Comparison of ENCODE assay signal across 12 mouse cellular contexts in genomic region chr9:62337924-62338635, GRCm38 (mm10). TPM values are rescaled to one million over a fixed set of nuclear protein-coding genes. Genes with fewer than 3 reads are reported as not detected.
A peak's percentile ranks its signal among the peaks of the same experiment; 100 is the strongest.
DNase-seq lines count a peak whose midpoint lies in the region; ATAC-seq and TF ChIP-seq lines count a peak whose summit lies in the region.
"Had no signal": no experiment of that assay in that cellular context is flagged by ENCODE, and none has a peak within 500 bp of the region (broad histone marks: within the 10 kb centered on the region; RNA-seq: fewer than 3 reads in every experiment).

No protein-coding gene starts in this region.

- no peaks in the 10 kb centered on the region for H3K36me3 ChIP-seq in lung, embryonic 14.5 days (ENCODE audit: insufficient read depth)
- H3K36me3 ChIP-seq in heart, embryonic 16.5 days (ENCODE audit: control insufficient read depth, insufficient read depth) = no peaks in the 10 kb centered on the region
- H3K36me3 ChIP-seq in midbrain, postnatal 0 days (ENCODE audit: insufficient read depth, low read length) = no peaks in the 10 kb centered on the region
- H3K36me3 ChIP-seq in embryonic facial prominence, embryonic 10.5 days (replicated peaks) = 0 out of 2 replicates have a peak, but pooled peaks cover 4% of the 10 kb centered on the region
- H3K36me3 ChIP-seq: limb, embryonic 13.5 days had no signal

- H3K4me3 ChIP-seq in cerebellum, adult 2 months (replicated peaks; ENCODE audit: insufficient read depth, low read depth, low read length) = peak overlapping the region; percentile 9
- H3K4me3 ChIP-seq in lung, embryonic 14.5 days (ENCODE audit: low read depth, low read length) = no peak overlapping the region
- H3K4me3 ChIP-seq in heart, embryonic 16.5 days (ENCODE audit: low read length) = no peak overlapping the region
- H3K4me3 ChIP-seq in midbrain, postnatal 0 days (ENCODE audit: low read depth, low read length) = no peak overlapping the region
- H3K4me3 ChIP-seq in embryonic facial prominence, embryonic 10.5 days = no peak overlapping the region
- H3K4me3 ChIP-seq: limb, embryonic 13.5 days had no signal

- no peak for TF ChIP-seq CTCF in cerebellum, adult 2 months (IDR thresholded peaks at IDR 0.05; ENCODE audit: borderline replicate concordance, insufficient read depth, low read depth, low read length)
- no peak for TF ChIP-seq CTCF in lung, embryonic 14.5 days (IDR thresholded peaks at IDR 0.05; ENCODE audit: low read depth)
- no peak for TF ChIP-seq CTCF in midbrain, postnatal 0 days (IDR thresholded peaks at IDR 0.05)

- peak overlapping the region; percentile 74; the same call in 1 of the 2 replicates for H3K27ac ChIP-seq in cerebellum, adult 2 months (ENCODE audit: insufficient read depth, low read length)
- no peak overlapping the region for H3K27ac ChIP-seq in lung, embryonic 14.5 days (ENCODE audit: low read depth)
- peak overlapping the region; percentile 59 for H3K27ac ChIP-seq in heart, embryonic 16.5 days (ENCODE audit: low read length)
- no peak overlapping the region for H3K27ac ChIP-seq in midbrain, postnatal 0 days (ENCODE audit: low read depth, low read length)
- H3K27ac ChIP-seq in embryonic facial prominence, embryonic 10.5 days (replicated peaks) = no peak overlapping the region
- H3K27ac ChIP-seq: limb, embryonic 13.5 days had no signal

- ATAC-seq in lung, embryonic 14.5 days (ENCODE audit: insufficient read depth) = no peak
- ATAC-seq in heart, embryonic 16.5 days (replicated peaks; ENCODE audit: extremely low read depth, insufficient read depth, low FRiP score) = no peak
- no peak for ATAC-seq in midbrain, postnatal 0 days (ENCODE audit: low FRiP score)

- H3K4me1 ChIP-seq in cerebellum, adult 2 months (ENCODE audit: control insufficient read depth, insufficient read depth, low read length) = peaks cover 17% of the 10 kb centered on the region
- H3K4me1 ChIP-seq in lung, embryonic 14.5 days (ENCODE audit: insufficient read depth) = no peaks in the 10 kb centered on the region; the same call in 1 of the 2 replicates
- peaks cover 23% of the 10 kb centered on the region for H3K4me1 ChIP-seq in heart, embryonic 16.5 days (ENCODE audit: control insufficient read depth, insufficient read depth, low read length)
- H3K4me1 ChIP-seq in midbrain, postnatal 0 days (ENCODE audit: insufficient read depth, low read length) = no peaks in the 10 kb centered on the region
- peaks cover 26% of the 10 kb centered on the region for H3K4me1 ChIP-seq in embryonic facial prominence, embryonic 10.5 days

- no peaks in the 10 kb centered on the region for H3K27me3 ChIP-seq in cerebellum, adult 2 months (ENCODE audit: control insufficient read depth, insufficient read depth, low read length)
- H3K27me3 ChIP-seq in lung, embryonic 14.5 days (ENCODE audit: insufficient read depth, low read length) = no peaks in the 10 kb centered on the region
- no peaks in the 10 kb centered on the region for H3K27me3 ChIP-seq in heart, embryonic 16.5 days (ENCODE audit: control insufficient read depth, insufficient read depth, low read length)
- no peaks in the 10 kb centered on the region for H3K27me3 ChIP-seq in midbrain, postnatal 0 days (ENCODE audit: insufficient read depth, low read length)
- no peaks in the 10 kb centered on the region for H3K27me3 ChIP-seq in embryonic facial prominence, embryonic 10.5 days (replicated peaks; ENCODE audit: low read depth, poor library complexity, severe bottlenecking)
- H3K27me3 ChIP-seq: limb, embryonic 13.5 days had no signal

- 12% methylated on average over 4 of the region's 4 CpGs for WGBS in cerebellum, adult 2 months
- 61% methylated on average over 4 of the region's 4 CpGs for WGBS in lung, embryonic 14.5 days
- WGBS in heart, embryonic 16.5 days = 36% methylated on average over 4 of the region's 4 CpGs
- 63% methylated on average over 4 of the region's 4 CpGs for WGBS in midbrain, postnatal 0 days
- 81% methylated on average over 4 of the region's 4 CpGs for WGBS in embryonic facial prominence, embryonic 10.5 days

- TF ChIP-seq POLR2A in cerebellum, adult 2 months (IDR thresholded peaks at IDR 0.05; ENCODE audit: borderline replicate concordance, insufficient read depth, low read length) = no peak

- DNase-seq in cerebellum, adult 2 months = peak; percentile 62 to 87
- DNase-seq in cerebellum, adult 11 months = no peak
- DNase-seq in lung, embryonic 14.5 days = peak; percentile 74
- DNase-seq in lung, adult 18-20 months = no peak
- peak; percentile 74 for DNase-seq in lung, postnatal 36 days
- DNase-seq in midbrain, postnatal 0 days (ENCODE audit: low spot score) = no peak
- no peak for DNase-seq in embryonic facial prominence, embryonic 10.5 days (ENCODE audit: low spot score)
- DNase-seq: B cell, adult 2 months had no signal

- no peak overlapping the region for H3K9ac ChIP-seq in lung, embryonic 14.5 days
- peak overlapping the region; percentile 20; the same call in 1 of the 2 replicates for H3K9ac ChIP-seq in heart, embryonic 16.5 days (ENCODE audit: low read length)
- H3K9ac ChIP-seq in midbrain, postnatal 0 days (replicated peaks; ENCODE audit: low read length, poor library complexity, severe bottlenecking) = no peak overlapping the region
- H3K9ac ChIP-seq: limb, embryonic 13.5 days had no signal

- no peaks in the 10 kb centered on the region for H3K9me3 ChIP-seq in lung, embryonic 14.5 days (ENCODE audit: low read depth, low read length)
- H3K9me3 ChIP-seq in heart, embryonic 16.5 days (replicated peaks; ENCODE audit: control insufficient read depth, low read length) = no peaks in the 10 kb centered on the region; the same call in 1 of the 2 replicates
- no peaks in the 10 kb centered on the region for H3K9me3 ChIP-seq in midbrain, postnatal 0 days (ENCODE audit: low read length)
- H3K9me3 ChIP-seq in embryonic facial prominence, embryonic 10.5 days = peaks cover 6% of the 10 kb centered on the region; the same call in 1 of the 2 replicates

- H3K4me2 ChIP-seq in lung, embryonic 14.5 days = no peak overlapping the region
- H3K4me2 ChIP-seq in heart, embryonic 16.5 days (ENCODE audit: low read depth, low read length) = no peak overlapping the region
- H3K4me2 ChIP-seq in midbrain, postnatal 0 days (ENCODE audit: low read depth, low read length, poor library complexity, severe bottlenecking) = no peak overlapping the region
- H3K4me2 ChIP-seq: limb, embryonic 13.5 days had no signal

RNA-seq across cellular contexts. Expression of gene Anp32a, which starts 3.0 kb away (rescaled TPM):
- 421 and 445 TPM in 2 replicates for polyA plus RNA-seq in cerebellum, adult 2 months (2012; rRNA removed)
- polyA plus RNA-seq in lung, embryonic 14.5 days (2014; fragmentation: Nextera tagmentation; extraction: Ambion mirVana) = 134 and 135 TPM in 2 replicates
- polyA plus RNA-seq in heart, embryonic 16.5 days (2015; fragmentation: Nextera tagmentation; extraction: Ambion mirVana) = 141 and 176 TPM in 2 replicates
- total RNA-seq in midbrain, postnatal 0 days (2014; rRNA removed) = 88.8 and 114 TPM in 2 replicates
- 60.5 and 76.2 TPM in 2 replicates for polyA plus RNA-seq in midbrain, postnatal 0 days (2015; fragmentation: Nextera tagmentation; extraction: Ambion mirVana)
- 208 and 232 TPM in 2 replicates for polyA plus RNA-seq in embryonic facial prominence, embryonic 10.5 days (2016; fragmentation: Nextera tagmentation; extraction: Ambion mirVana)

RNA-seq across cellular contexts. Expression of gene Spesp1, which starts 56.1 kb away (rescaled TPM):
- polyA plus RNA-seq in cerebellum, adult 2 months (2012; rRNA removed) = not detected in 2 replicates
- polyA plus RNA-seq in lung, embryonic 14.5 days (2014; fragmentation: Nextera tagmentation; extraction: Ambion mirVana) = not detected in 2 replicates
- not detected in 2 replicates for polyA plus RNA-seq in heart, embryonic 16.5 days (2015; fragmentation: Nextera tagmentation; extraction: Ambion mirVana)
- not detected in 2 replicates for total RNA-seq in midbrain, postnatal 0 days (2014; rRNA removed)
- polyA plus RNA-seq in midbrain, postnatal 0 days (2015; fragmentation: Nextera tagmentation; extraction: Ambion mirVana) = not detected in 2 replicates
- polyA plus RNA-seq in embryonic facial prominence, embryonic 10.5 days (2016; fragmentation: Nextera tagmentation; extraction: Ambion mirVana) = not detected in 2 replicates
- total RNA-seq: heart, postnatal 10 days had no signal
- polyA plus RNA-seq: limb, embryonic 13.5 days; neural tube, embryonic 14.5 days had no signal

Comparison
In these comparisons a context has a peak if more than half of its experiments do, and no peak if none do; other contexts are left out.
1. DNase-seq: peak in cerebellum, adult 2 months (2 of 2), lung, embryonic 14.5 days (single experiment) and lung, postnatal 36 days (single experiment); none in cerebellum, adult 11 months (single experiment), lung, adult 18-20 months (0 of 2), midbrain, postnatal 0 days (single experiment) and embryonic facial prominence, embryonic 10.5 days (single experiment).
2. H3K27ac ChIP-seq: peak in cerebellum, adult 2 months (single experiment) and heart, embryonic 16.5 days (single experiment); none in lung, embryonic 14.5 days (single experiment), midbrain, postnatal 0 days (single experiment) and embryonic facial prominence, embryonic 10.5 days (single experiment).